Mouse (Mus musculus): Measurements from ENCODE around the gene Brap. TPM values are rescaled to one million over a fixed set of nuclear protein-coding genes. Genes with fewer than 3 reads are reported as not detected.

The Brap gene
- polyA plus RNA-seq, 1 experiment from 2014 or later, result 40.9 TPM

DNA sequence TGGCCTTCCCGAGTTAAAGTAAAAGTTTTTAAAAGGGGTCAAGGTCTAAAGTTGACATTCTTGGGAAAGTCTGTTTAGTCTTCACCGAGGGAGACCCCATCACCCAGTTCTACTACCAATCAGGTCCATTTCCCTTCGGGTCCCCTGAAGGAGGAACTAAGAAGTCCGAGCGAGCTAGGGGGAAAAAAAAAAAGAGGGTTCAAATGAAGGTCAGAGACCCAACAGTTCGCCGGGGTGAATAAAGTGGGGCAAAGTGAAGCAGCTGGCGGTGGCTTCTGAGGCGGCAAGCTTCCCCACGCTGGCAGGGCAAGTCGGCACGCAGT, 50.4 kb downstream of the Brap start:
- Histone ChIP-seq H3K27ac (ENCODE audit: low read depth) (peak overlapping the region; percentile 94), H3K4me1 (ENCODE audit: insufficient read depth) (peaks cover 10% of the 10 kb centered on the region), H3K27me3 (ENCODE audit: insufficient read depth, low read length) (no peaks in the 10 kb centered on the region), H3K4me3 (ENCODE audit: low read depth, low read length) (peak overlapping the region; percentile 97), H3K36me3 (ENCODE audit: insufficient read depth) (no peaks in the 10 kb centered on the region), H3K9me3 (ENCODE audit: low read depth, low read length) (no peaks in the 10 kb centered on the region), H3K9ac (peak overlapping the region; percentile 96), H3K4me2 (peak overlapping the region; percentile 68)
- no peak; the same call in 1 of the 2 replicates for ATAC-seq (ENCODE audit: insufficient read depth)
- no peak for TF ChIP-seq CTCF (IDR thresholded peaks at IDR 0.05; ENCODE audit: low read depth)
- DNase-seq, result peak; percentile 70
- WGBS, result 0% methylated on average over 12 of the region's 12 CpGs

GRCm38 (mm10) chr5:121711174-121711927, 51.0 kb downstream of the Brap start, which contains the start of gene Atxn2:
Gene Atxn2, plus strand, starts transcription at chr5:121711337.
- Histone ChIP-seq H3K27me3 (ENCODE audit: insufficient read depth, low read length) (no peaks in the 10 kb centered on the region), H3K9ac (peak within 1 kb of the TSS; percentile 96), H3K4me2 (peak within 1 kb of the TSS; percentile 68), H3K27ac (ENCODE audit: low read depth) (peak within 1 kb of the TSS; percentile 94), H3K4me1 (ENCODE audit: insufficient read depth) (peaks cover 10% of the 10 kb centered on the region), H3K36me3 (ENCODE audit: insufficient read depth) (no peaks in the 10 kb centered on the region), H3K4me3 (ENCODE audit: low read depth, low read length) (peak within 1 kb of the TSS; percentile 97), H3K9me3 (ENCODE audit: low read depth, low read length) (no peaks in the 10 kb centered on the region)
- no peak for TF ChIP-seq CTCF (IDR thresholded peaks at IDR 0.05; ENCODE audit: low read depth)
- peak; percentile 89 for DNase-seq
- ATAC-seq (ENCODE audit: insufficient read depth), result peak; percentile 88
- 1% methylated on average over 67 of the region's 103 CpGs for whole genome bisulfite sequencing

DNA sequence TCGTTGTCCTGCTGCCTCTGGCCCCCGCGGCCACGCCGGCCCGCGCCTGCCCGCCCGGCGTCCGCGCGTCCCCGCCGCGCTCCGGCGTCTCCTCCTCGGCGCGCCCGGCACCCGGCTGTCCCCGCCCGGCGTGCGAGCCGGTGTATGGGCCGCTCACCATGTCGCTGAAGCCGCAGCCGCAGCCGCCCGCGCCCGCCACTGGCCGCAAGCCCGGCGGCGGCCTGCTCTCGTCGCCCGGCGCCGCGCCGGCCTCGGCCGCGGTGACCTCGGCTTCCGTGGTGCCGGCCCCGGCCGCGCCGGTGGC, 51.5 kb downstream of the Brap start:
- Histone ChIP-seq H3K27ac (ENCODE audit: low read depth) (peak overlapping the region; percentile 94), H3K4me1 (ENCODE audit: insufficient read depth) (peaks cover 10% of the 10 kb centered on the region), H3K9ac (peak overlapping the region; percentile 96), H3K4me3 (ENCODE audit: low read depth, low read length) (peak overlapping the region; percentile 97), H3K4me2 (peak overlapping the region; percentile 68), H3K36me3 (ENCODE audit: insufficient read depth) (no peaks in the 10 kb centered on the region), H3K9me3 (ENCODE audit: low read depth, low read length) (no peaks in the 10 kb centered on the region), H3K27me3 (ENCODE audit: insufficient read depth, low read length) (no peaks in the 10 kb centered on the region)
- 0% methylated on average over 32 of the region's 57 CpGs for WGBS
- TF ChIP-seq CTCF (IDR thresholded peaks at IDR 0.05; ENCODE audit: low read depth), result no peak
- DNase-seq, result no peak
- ATAC-seq (ENCODE audit: insufficient read depth), result no peak; the same call in 1 of the 2 replicates

- Histone ChIP-seq H3K4me1 (ENCODE audit: insufficient read depth) (peaks cover 10% of the 10 kb centered on the region), H3K36me3 (ENCODE audit: insufficient read depth) (peaks cover 5% of the 10 kb centered on the region; the same call in 1 of the 2 replicates), H3K27ac (ENCODE audit: low read depth) (peak overlapping the region; percentile 94), H3K9me3 (ENCODE audit: low read depth, low read length) (no peaks in the 10 kb centered on the region), H3K4me3 (ENCODE audit: low read depth, low read length) (peak overlapping the region; percentile 97), H3K9ac (peak overlapping the region; percentile 96), H3K4me2 (peak overlapping the region; percentile 68), H3K27me3 (ENCODE audit: insufficient read depth, low read length) (no peaks in the 10 kb centered on the region)
- peak; percentile 45 for ATAC-seq (ENCODE audit: insufficient read depth)
- under 1% methylated on average over 55 of the region's 66 CpGs for WGBS
- no peak for TF ChIP-seq CTCF (IDR thresholded peaks at IDR 0.05; ENCODE audit: low read depth)
- DNase-seq, result peak; percentile 66
Observed at GRCm38 (mm10) chr5:121712232-121712933, 52.0 kb downstream of the Brap start.

GRCm38 (mm10) chr5:121712934-121713538, 52.7 kb downstream of the Brap start:
- WGBS, result under 1% methylated on average over 32 of the region's 32 CpGs
- ATAC-seq (ENCODE audit: insufficient read depth), result 0 out of 2 replicates have a peak, but pooled peaks have one; percentile 21
- peak overlapping the region; percentile 68 for H3K4me2 ChIP-seq
- peak; percentile 74 for DNase-seq
- H3K9ac ChIP-seq, result peak overlapping the region; percentile 96
- no peak for TF ChIP-seq CTCF (IDR thresholded peaks at IDR 0.05; ENCODE audit: low read depth)
- peaks cover 10% of the 10 kb centered on the region for H3K4me1 ChIP-seq (ENCODE audit: insufficient read depth)
- H3K36me3 ChIP-seq (ENCODE audit: insufficient read depth), result peaks cover 8% of the 10 kb centered on the region; the same call in 1 of the 2 replicates
- no peaks in the 10 kb centered on the region for H3K9me3 ChIP-seq (ENCODE audit: low read depth, low read length)
- H3K4me3 ChIP-seq (ENCODE audit: low read depth, low read length), result peak overlapping the region; percentile 97
- H3K27me3 ChIP-seq (ENCODE audit: insufficient read depth, low read length), result no peaks in the 10 kb centered on the region
- H3K27ac ChIP-seq (ENCODE audit: low read depth), result peak overlapping the region; percentile 94

GRCm38 (mm10) chr5:121714331-121714730, 54.0 kb downstream of the Brap start:
- Histone ChIP-seq H3K27ac (ENCODE audit: low read depth) (no peak overlapping the region), H3K9ac (no peak overlapping the region), H3K36me3 (ENCODE audit: insufficient read depth) (peaks cover 8% of the 10 kb centered on the region; the same call in 1 of the 2 replicates), H3K4me2 (peak overlapping the region; percentile 68), H3K27me3 (ENCODE audit: insufficient read depth, low read length) (no peaks in the 10 kb centered on the region), H3K4me3 (ENCODE audit: low read depth, low read length) (peak overlapping the region; percentile 97; the same call in 1 of the 2 replicates), H3K4me1 (ENCODE audit: insufficient read depth) (peaks cover 10% of the 10 kb centered on the region), H3K9me3 (ENCODE audit: low read depth, low read length) (no peaks in the 10 kb centered on the region)
- 58% methylated on average over 1 of the region's 1 CpGs for WGBS
- ATAC-seq (ENCODE audit: insufficient read depth) (no peak), DNase-seq (no peak)
- no peak for TF ChIP-seq CTCF (IDR thresholded peaks at IDR 0.05; ENCODE audit: low read depth)

DNA sequence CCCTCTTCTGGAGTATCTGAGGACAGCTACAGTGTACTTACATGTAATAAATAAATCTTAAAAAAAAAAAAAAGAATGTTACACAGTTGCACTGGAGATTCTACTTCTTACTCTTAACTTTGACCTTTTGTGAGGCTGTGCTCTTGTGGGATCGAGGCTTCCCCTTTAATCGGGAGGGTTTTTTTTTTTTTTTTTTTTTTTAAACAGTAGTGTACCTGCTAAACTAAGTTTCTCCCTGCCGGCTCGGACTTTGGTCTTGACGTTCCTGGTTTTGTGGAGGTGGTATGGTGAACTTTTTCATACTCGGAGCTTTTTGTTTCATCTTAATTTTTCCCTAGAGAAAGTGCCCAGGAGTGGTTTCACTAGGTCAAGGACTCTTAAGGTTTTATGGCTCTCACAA, 54.6 kb downstream of the Brap start:
- H3K27me3 ChIP-seq (ENCODE audit: insufficient read depth, low read length), result no peaks in the 10 kb centered on the region
- H3K27ac ChIP-seq (ENCODE audit: low read depth), result no peak overlapping the region
- no peaks in the 10 kb centered on the region for H3K9me3 ChIP-seq (ENCODE audit: low read depth, low read length)
- 67% methylated on average over 6 of the region's 6 CpGs for WGBS
- no peak overlapping the region for H3K9ac ChIP-seq
- no peak for TF ChIP-seq CTCF (IDR thresholded peaks at IDR 0.05; ENCODE audit: low read depth)
- ATAC-seq (ENCODE audit: insufficient read depth), result no peak
- H3K4me2 ChIP-seq, result no peak overlapping the region
- H3K4me1 ChIP-seq (ENCODE audit: insufficient read depth), result peaks cover 10% of the 10 kb centered on the region
- H3K36me3 ChIP-seq (ENCODE audit: insufficient read depth), result peaks cover 8% of the 10 kb centered on the region; the same call in 1 of the 2 replicates
- no peak for DNase-seq
- H3K4me3 ChIP-seq (ENCODE audit: low read depth, low read length), result no peak overlapping the region
